Mouse (Mus musculus): ENCODE data around the gene Elfn2. TPM values are rescaled to one million over a fixed set of nuclear protein-coding genes. Genes with fewer than 3 reads are reported as not detected.

Gene Elfn2
- total RNA-seq, 1 experiment from 2014 or later = not detected

DNA sequence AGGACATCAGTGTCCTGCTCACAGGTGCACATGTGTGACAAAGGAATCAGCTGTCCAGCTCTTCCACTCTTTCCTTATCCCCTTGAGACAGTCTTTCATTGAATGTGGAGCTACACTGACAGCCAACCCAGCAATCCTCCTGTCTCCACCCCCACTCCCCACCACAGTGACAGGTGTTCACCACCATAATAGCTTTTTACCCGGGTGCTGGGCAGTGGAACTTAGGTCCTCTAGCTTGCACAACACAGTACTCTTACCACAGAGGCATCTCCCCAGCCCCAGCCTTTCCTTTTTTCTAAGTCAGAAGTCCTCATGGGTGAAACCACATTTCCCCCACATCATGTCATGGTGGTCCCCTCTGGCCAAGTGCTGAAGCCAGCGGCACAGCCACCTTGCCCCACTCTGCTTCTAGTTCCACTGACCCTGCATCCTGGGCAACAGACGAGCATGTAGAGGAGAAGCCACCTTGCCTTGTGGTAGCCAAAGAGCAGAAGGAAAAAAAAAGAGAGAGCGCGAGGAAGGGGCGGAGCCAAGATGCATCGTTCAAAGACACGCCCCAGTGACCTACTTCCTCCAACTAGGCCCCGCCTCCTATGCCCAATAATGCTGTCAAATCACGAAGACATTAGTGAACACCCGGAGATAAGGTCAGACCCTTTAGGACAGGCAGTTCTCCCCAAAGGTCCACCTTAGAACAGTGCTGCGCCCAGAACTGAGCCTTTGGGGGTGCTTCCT is 11.9 kb upstream of the Elfn2 start:
- peak; percentile 59 for ATAC-seq (replicated peaks; ENCODE audit: low read depth, poor library complexity, severe bottlenecking)

DNA sequence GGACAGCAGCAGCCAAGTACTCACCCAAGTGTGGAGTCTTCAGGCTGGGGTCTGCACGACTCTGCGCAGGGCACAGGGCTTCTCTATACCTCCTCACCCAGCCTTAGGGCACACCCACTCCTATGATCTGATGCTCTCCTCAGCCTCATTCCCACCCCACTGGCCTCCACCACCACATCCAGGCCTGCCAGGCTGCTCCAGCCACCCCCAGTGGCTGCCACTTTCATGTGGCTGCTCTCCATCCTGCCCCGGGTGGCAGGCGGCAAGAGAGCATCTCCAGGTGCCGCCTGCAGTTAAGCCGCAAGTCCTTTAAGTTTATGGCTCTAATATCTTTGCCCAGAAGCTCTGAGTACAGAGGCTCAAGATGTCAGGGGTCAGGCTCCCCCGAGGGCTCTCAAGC is 8.1 kb upstream of the Elfn2 start:
- ATAC-seq (replicated peaks; ENCODE audit: low read depth, poor library complexity, severe bottlenecking) = no peak

DNA sequence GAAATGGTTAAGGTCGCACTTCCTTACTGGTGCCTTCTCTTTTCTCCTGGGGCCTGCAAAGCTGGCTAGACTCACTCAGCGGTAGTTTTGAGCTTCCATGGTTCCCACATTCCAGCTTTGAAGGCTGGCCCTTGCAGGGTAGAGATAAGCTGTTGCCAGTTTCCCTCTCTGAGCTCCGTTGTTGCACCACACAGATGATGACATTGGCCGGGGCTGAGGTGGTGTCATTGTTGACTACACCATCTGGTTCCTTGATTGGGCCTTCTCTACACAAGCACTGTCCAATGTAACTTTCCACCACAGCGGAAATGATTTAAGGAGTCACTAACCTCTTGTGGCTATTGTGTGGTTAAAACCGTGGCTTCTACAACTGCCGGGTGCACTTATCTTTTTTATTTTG is 2.0 kb upstream of the Elfn2 start:
- peak; percentile 89 for ATAC-seq (replicated peaks; ENCODE audit: low read depth, poor library complexity, severe bottlenecking)

DNA sequence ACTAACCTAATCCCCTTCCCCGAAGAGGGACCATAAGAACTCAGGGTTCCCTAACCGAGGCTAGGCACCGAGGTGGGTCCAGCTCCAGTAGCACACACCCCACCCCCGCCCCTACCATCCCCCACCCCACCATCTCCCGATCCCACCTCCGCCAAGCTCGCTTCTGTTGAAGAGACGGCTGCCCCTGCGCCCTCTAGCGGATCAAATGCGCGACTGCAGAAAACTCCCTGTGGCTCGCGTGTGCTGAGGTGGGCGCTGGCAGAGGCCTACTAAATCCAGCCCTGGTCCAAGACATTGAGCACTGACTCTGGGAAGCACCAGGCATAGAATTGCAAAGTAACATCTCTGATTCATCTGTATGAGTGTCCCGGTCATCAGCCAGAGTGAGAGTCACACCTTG is 1.5 kb upstream of the Elfn2 start:
- no peak; the same call in 1 of the 2 replicates for ATAC-seq (replicated peaks; ENCODE audit: low read depth, poor library complexity, severe bottlenecking)

DNA sequence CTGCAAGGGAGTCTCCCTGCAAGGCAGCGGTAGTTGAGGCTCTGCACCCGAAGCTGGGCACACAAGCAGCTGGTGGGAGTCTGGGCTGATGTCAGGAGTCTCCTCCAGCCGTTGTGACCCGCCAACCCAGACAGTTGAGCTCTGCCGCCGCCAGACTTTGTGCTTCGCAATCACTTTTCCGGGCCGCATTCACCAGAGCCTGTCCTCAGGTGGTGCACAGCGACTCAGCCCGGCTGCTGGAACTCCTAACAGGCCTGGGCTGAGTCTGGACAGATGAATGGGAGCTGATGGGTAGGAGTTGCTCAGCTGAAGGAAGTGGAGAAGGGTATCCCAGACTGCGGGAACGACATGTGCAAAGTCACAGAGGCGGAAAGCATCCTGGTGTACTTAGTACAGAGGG is 845 bp upstream of the Elfn2 start:
- ATAC-seq (replicated peaks; ENCODE audit: low read depth, poor library complexity, severe bottlenecking) = no peak

DNA sequence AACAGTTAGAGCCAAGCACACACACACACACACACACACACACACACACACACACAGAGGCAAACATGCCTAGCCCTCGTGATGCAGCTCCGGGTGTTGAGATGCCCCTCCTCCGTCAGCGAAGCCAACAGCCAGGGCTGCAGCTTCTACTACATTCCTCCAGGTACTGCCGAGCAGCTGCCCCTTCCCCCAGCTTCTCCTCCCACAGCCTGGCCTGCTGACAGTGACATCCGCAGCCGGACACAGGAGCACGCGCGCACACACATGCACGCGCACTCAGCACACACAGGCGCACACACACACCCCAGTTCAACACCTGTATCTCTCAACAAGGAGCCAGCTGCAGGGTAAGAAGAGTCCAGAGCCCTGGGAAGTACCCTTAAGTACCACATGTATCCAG is 1.6 kb downstream of the Elfn2 start:
- no peak for ATAC-seq (replicated peaks; ENCODE audit: low read depth, poor library complexity, severe bottlenecking)

DNA sequence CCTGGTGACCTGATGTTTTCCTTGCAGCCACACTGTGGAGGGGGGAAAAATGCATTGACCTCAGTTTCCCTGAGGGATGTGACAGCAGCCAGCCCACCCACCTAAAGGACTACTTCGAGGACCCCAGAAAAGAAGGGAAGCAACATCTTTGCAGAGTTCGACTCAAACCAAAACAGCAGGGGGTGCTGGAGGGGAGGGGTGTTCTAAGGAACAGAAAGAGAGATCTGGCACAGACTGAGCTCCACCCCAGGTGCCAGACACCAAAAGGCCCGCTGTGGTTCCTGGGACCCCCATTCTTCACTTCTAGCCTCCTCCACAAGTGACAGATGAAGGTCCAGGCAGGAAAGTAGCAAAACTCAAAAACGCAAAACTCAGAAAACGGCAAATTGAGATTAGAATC is 2.7 kb downstream of the Elfn2 start:
- no peak for ATAC-seq (replicated peaks; ENCODE audit: low read depth, poor library complexity, severe bottlenecking)

DNA sequence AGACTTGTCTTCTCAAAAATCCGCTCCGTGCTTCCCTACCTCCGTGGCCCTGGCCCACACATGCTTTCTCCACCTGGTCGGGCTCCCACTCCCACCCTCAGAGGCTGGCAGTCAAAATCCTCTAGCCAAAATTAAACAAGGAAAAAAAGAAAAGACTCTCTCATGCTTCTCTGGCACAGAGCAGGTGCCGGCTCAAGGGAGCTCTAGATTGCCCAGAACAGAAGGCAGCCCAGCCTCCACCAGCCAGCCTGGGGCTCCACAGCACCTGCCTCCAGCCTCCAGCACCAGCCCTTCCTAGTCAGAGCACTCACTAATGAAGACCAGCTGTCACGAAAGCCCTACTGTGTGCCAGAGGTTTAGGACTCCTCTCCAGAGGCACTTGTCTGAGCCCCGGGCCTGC is 4.8 kb downstream of the Elfn2 start:
- ATAC-seq (replicated peaks; ENCODE audit: low read depth, poor library complexity, severe bottlenecking) = no peak

DNA sequence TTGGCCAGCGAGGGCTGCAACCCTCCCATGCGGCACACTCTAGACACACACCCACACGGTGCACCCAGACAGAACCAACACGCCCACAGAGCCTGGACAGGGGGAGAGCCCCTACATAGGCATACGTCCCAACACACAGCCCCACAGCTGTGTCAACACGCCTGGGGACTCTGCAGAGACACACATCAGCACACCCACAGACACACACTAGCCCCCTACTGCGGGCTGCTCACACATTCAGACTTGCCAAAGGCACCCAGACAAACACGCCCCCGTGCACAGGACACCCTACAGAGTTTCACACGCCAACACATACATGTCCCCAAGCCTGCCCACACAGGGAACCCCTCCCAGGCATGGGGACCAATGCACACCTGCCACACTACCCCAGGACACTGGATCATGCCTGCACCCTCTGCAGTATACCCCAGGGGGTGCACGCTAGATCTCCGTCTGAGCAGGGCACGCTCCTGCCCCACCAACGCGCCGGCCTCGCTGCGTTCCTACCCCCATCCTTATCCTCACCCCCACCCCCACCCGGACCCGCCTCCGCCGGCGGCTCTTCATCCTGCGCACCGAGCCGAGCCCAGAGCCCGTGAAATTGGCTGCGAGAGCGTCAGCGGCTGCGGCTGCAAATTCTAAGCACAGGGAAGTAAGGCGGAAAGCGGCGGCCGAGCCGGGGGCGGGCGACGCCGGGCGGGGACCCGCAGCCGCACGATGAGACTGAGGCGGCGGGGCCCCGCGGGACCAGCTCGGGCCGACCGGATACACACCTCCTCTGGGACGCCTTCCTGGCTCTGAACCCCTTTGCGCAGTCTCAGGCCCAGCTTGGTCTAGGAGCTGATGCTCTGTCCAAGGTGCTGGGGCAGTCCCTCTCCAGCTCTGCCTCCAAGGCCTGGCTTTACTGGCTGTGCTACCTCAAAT is 6.0 kb downstream of the Elfn2 start:
- ATAC-seq (replicated peaks; ENCODE audit: low read depth, poor library complexity, severe bottlenecking) = 0 out of 2 replicates have a peak, but pooled peaks have one; percentile 31

DNA sequence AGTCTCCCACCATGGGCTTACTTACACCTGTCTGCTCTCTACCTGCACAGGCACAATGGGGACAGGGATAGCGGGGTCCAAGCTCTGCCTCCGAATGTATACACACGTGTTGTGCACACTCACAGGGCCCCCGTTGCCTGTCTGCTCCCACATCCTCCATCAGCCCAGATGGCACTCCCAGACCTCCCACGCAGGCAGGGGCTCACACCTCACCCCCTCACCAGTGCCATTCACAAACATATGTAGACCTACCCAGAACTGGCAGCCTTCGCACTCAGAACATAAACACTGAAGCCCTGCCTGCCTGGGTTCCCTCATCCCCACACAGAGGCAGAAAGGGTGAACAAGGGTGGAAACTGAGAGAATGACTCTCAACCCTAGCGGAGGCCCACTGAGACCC is 6.6 kb downstream of the Elfn2 start:
- ATAC-seq (replicated peaks; ENCODE audit: low read depth, poor library complexity, severe bottlenecking) = no peak

DNA sequence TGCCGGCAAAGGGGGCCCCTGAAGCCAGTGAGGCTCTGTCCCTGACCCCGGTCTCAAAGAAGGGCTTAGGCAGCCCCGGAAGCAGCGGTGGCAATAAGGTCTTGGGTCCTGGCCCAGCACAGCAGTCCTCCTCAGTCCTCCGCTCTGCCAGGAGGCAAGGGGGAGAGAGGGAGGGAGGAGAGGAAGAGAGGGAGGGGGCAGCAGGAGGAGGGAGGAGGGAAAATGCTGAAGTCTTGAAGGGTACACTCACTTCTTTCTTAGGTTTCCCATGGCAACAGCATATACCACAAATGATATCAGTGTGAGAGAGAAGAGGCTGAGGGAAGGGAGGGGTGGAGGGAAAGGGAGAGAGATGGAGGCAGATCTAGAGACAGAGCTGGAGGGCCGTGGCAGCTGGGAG is 7.9 kb downstream of the Elfn2 start:
- ATAC-seq (replicated peaks; ENCODE audit: low read depth, poor library complexity, severe bottlenecking) = no peak

DNA sequence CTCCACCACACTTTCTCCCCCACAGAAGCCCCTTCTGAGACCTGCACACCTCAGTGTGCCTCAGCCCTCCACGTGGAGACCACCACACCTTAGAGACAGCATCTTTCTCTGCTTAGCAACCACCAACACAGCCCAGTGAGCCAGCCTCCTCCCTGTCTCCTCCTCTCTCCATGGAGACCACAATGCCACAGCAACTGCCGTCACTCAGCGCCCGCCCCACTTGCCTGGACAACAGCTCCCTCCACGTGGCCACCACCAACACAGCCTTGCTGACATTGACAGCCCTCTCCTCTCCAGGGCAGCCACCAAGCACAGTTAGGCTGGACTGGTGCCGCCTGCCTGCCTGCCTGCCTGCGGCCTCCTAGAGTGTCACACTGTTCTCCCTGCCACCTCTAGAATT is 8.8 kb downstream of the Elfn2 start:
- ATAC-seq (replicated peaks; ENCODE audit: low read depth, poor library complexity, severe bottlenecking) = 0 out of 2 replicates have a peak, but pooled peaks have one; percentile 3

DNA sequence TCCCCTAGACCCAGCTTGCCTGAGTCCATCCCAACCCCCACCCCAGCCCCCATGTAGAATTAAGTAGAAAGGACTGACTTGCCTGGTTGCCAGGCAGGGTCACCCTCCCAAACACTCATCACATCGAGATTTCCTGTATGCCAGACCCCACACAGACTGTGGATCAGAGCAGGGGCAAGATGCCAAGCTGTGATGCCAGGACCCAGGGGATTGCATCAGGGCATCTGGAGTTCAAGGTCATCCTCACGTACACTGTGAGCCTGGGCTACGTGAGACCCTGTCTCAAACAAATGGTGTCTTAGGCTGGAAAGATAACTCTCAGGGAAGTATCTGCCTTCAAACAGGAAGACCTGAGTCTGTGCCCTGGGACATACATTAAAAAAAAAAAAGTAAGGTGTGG is 11.9 kb downstream of the Elfn2 start:
- ATAC-seq (replicated peaks; ENCODE audit: low read depth, poor library complexity, severe bottlenecking) = no peak

DNA sequence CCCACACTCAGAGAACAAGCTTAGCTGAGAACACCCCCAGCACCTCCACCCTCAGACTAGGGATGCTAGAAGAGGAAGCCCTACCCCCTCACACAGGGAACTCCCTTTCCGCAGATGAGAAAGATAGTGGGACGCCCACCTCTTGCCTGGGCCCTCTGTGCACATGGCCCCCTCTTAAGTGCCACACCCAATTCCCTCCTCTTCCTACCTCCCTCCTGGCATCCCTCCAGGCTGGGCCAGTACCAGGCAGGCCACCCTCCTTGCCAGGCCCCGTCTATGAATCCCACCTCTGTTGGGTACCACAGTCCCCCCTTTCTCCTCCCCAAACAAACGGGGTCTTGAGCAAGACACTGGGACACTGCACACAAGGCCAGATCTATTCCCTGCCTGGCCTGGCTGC is 13.7 kb downstream of the Elfn2 start:
- no peak for ATAC-seq (replicated peaks; ENCODE audit: low read depth, poor library complexity, severe bottlenecking)

DNA sequence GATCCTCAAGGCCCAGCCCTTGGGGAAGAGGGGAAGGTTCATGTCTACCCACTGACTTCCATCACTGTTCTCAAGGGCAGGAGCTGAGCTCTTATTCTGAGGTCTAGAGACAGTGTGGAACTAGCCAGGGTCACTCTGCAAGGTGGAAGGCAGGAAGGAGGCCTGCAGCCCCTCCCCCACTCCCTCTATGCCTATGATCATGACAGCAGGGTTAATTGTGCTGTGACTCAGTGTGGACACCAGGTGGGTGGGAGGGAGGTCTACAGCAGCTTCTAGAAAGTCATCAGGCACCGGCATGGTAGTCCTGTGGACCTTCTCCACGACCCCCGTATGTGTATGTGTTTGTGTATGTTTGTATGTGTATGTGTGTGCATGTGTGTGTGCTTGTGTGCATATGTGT is 14.6 kb downstream of the Elfn2 start:
- ATAC-seq (replicated peaks; ENCODE audit: low read depth, poor library complexity, severe bottlenecking) = no peak

DNA sequence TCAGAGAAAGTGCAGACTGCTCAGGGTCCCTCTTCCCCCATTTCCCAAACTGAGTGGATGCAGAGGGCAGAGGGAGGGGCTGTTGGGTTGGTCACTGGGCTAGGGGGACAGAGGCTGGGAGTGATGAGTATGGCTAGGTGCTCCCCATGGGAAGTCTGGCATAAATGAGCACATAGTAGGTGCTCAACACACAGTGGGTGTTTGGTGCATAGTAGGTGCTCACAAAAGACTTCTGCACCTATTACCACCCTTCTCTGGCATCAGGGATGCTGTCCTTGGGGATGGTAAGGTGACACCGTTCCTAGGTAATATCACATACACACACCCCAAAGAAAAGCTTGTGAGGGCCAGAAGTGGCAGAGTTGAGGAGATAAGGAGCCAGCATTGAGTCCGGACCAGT is 18.2 kb downstream of the Elfn2 start:
- no peak for ATAC-seq (replicated peaks; ENCODE audit: low read depth, poor library complexity, severe bottlenecking)

DNA sequence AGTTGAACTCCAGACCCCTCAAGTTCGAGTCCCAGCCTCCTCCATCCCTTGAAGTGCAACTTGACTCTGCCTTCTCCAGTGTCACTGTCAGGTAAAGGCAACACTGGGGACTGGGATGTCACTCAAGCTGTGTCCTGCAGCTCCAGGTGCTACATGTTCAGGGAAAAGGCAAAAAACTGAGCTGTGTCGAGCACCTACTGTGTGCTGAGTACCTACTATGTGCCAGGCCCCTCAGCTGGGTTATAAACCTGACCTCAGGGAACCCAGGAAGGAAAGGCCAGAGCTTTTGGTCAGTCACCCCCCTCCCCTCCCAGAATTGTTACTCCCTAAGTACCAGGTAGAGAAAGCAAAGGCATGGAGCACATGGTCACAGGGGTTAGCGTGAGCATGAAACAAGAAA is 19.1 kb downstream of the Elfn2 start:
- ATAC-seq (replicated peaks; ENCODE audit: low read depth, poor library complexity, severe bottlenecking) = no peak

DNA sequence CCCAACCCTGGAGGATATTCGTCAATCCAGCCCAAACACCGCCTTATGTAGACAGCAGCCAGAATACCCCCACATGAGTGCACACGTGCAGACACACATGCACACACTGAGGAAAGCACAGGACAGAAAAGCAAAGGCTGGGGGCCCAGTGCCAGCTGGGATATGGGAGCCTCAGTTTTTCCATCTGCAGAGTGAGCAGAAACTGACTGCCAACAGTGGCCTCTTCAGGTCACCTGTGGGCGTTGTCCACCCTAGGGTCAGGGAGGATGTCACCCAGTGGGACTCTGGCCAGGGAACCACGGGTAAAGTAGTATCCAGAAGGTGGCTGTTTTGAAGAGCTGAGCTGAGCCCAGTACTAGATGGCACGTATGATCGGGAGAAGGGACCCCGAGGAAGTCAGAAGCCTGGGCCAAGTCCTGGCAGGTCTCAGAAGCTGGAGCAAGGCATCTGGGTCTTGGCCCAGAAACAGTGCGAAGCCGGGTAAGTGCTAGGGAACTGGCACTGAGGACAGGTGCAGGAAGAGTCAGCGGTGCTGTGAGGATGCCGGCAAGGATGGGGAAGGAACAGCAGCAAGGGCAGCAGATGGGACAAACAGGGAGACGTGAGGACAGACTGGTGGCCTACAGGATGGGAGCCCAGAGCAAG is 20.0 kb downstream of the Elfn2 start:
- no peak for ATAC-seq (replicated peaks; ENCODE audit: low read depth, poor library complexity, severe bottlenecking)

DNA sequence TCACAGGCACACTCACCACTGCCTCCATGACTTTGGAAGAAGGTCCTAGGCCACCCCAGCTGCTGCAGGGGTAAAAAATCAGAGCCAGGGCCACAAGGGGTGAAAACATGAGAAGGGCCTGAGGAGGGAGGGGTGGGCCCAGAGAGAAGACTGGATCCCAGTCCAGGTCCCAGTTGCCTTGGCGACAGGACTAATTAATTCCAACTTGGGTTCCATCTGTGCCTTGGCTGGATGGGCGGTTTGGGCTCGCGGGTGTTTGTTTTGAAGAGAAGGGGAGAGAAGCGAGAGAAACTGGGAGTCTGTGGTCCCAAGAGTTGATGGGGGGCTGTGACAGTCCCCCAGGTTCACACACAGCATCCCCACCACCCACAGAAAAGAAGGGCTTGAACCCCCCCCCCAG is 20.5 kb downstream of the Elfn2 start:
- no peak for ATAC-seq (replicated peaks; ENCODE audit: low read depth, poor library complexity, severe bottlenecking)

DNA sequence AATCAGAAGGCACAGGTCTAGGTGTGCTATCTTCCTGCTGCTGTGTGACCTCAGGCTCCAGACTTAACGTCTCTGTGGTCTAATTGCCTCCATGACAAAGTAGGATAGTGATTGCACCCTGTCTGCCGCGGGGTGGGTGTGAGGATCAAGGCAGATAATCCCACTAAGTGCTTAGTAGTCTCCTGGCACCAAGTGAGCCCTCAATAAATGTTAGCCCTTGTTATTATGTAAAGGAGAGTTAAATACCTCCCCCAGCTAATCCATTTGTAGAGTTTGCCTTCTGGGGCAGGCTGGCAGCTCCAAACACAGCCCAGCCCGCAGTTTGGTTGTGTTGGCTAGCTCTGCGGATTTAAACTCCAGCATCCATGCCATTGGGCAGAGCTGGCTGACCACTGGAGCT is 22.8 kb downstream of the Elfn2 start:
- ATAC-seq (replicated peaks; ENCODE audit: low read depth, poor library complexity, severe bottlenecking) = no peak

DNA sequence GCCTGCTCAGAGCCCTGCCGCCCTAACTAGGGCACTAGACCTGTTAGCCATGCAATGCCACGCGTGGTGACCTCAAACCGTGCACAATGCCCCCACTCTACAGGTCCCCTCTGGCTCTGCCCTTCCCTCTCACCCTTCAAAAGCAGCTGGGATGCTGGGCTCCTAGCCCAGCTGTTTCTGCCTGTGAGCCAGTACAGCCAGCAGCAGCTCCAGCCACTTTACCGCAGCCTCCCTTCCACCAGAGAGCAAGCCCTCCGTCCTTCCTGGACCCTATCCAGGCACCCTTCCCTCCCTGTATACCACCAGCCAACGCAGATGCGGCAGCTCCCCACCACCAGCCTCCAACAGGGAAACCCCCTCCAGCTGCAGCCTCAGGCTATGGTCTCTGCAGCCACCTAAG is 26.1 kb downstream of the Elfn2 start:
- ATAC-seq (replicated peaks; ENCODE audit: low read depth, poor library complexity, severe bottlenecking) = no peak

All from common myeloid progenitor, adult 5-6 weeks (primary cell).